Mouse (Mus musculus): ENCODE measurements around the gene Lonrf3. TPM values are rescaled to one million over a fixed set of nuclear protein-coding genes. Genes with fewer than 3 reads are reported as not detected.
A peak's percentile ranks its signal among the peaks of the same experiment; 100 is the strongest.

The Lonrf3 gene
- 0.46 and 0.74 TPM in 2 replicates for polyA plus RNA-seq (2014; fragmentation: Nextera tagmentation; extraction: Ambion mirVana)

DNA sequence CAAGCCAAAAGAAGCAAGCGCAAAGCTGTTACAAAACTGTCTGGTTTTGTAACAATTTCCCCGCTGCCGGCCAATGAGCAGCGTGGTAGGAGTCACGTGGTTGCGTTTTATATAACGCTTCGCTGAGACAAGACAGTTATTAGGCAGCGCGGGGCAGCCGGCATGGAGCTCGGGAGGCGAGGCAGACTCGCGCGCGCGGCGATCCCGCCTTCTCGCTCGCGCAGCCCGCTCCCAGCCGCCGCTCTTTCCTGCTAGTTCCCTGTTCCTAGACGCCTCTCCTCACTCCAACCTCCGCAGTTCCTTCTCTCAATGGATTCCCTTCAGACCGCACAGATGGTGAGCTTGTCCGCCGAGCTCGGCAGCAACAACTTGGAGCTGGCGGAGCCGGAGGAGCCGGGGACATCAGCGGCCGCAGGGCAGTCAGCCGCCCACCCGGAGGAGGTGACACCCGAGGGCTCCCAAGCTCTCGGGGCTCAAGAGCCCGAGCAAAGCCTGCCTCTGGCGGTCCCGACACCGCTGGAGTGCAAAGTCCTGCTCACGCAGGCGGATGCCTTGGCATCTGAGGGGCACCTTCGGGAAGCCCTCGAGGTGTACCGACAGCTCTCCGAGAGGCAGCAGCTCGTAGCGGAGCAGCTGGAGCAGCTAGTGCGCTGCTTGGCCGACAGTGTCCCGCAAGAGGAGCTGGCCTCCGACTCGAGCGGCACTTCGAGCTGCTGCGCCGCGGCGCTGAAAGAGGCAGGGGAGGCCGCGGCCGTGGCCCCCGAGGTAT lies at the start of gene Lonrf3:
TSS of gene Lonrf3 (plus strand) at position 83 of the 769 bp plus-strand sequence.
- H3K9me3 ChIP-seq (ENCODE audit: control insufficient read depth, low read depth, low read length) = no peaks in the 10 kb centered on the region
- 0 out of 2 replicates have a peak, but pooled peaks cover 4% of the 10 kb centered on the region for H3K27me3 ChIP-seq (ENCODE audit: control insufficient read depth, insufficient read depth, low read length)
- 25% methylated on average over 68 of the region's 68 CpGs for WGBS
- peak within 1 kb of the TSS; percentile 86 for H3K4me2 ChIP-seq (replicated peaks; ENCODE audit: low read depth, low read length)
- no peaks in the 10 kb centered on the region for H3K36me3 ChIP-seq (ENCODE audit: control insufficient read depth, insufficient read depth, low read length)
- ATAC-seq (ENCODE audit: insufficient number of reproducible peaks, insufficient read depth, low FRiP score, low read depth) = 0 out of 2 replicates have a peak, but pooled peaks have one; percentile 59
- 0 out of 2 replicates have a peak within 1 kb of the TSS, but pooled peaks have one; percentile 10 for H3K9ac ChIP-seq (replicated peaks; ENCODE audit: low read depth, low read length)
- H3K27ac ChIP-seq (ENCODE audit: low read length) = no peak within 1 kb of the TSS
- peak within 1 kb of the TSS; percentile 38 for H3K4me3 ChIP-seq (ENCODE audit: low read depth, low read length)
- no peaks in the 10 kb centered on the region for H3K4me1 ChIP-seq (ENCODE audit: control insufficient read depth, insufficient read depth, low read length)

DNA sequence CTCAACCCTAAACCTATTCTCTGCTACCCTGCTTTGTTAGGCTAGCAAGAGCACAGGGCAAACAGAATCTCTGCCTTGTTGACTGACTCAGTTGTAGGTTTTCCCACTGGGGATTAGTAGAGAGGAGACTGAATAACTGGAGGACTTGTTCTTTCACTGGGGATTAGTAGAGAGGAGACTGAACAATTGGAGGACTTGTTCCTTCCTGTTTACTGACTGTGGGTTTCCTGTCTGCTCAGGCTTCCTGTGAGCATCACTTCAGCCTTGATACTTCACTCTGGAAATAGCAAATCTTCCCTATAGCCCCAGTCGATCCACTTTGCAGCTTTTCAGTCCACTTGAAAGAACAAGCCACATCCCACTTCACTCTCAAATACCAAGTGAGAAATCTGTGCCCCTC lies 49.4 kb upstream of the Lonrf3 start:
- Histone ChIP-seq H3K9me3 (ENCODE audit: control insufficient read depth, low read depth, low read length) (no peaks in the 10 kb centered on the region), H3K27me3 (ENCODE audit: control insufficient read depth, insufficient read depth, low read length) (no peaks in the 10 kb centered on the region), H3K4me3 (ENCODE audit: low read depth, low read length) (no peak overlapping the region), H3K9ac (replicated peaks; ENCODE audit: low read depth, low read length) (no peak overlapping the region), H3K4me2 (replicated peaks; ENCODE audit: low read depth, low read length) (no peak overlapping the region), H3K36me3 (ENCODE audit: control insufficient read depth, insufficient read depth, low read length) (no peaks in the 10 kb centered on the region), H3K27ac (ENCODE audit: low read length) (no peak overlapping the region), H3K4me1 (ENCODE audit: control insufficient read depth, insufficient read depth, low read length) (no peaks in the 10 kb centered on the region)
- ATAC-seq (ENCODE audit: insufficient number of reproducible peaks, insufficient read depth, low FRiP score, low read depth) = no peak
- WGBS = 62% methylated on average over 1 of the region's 1 CpGs

DNA sequence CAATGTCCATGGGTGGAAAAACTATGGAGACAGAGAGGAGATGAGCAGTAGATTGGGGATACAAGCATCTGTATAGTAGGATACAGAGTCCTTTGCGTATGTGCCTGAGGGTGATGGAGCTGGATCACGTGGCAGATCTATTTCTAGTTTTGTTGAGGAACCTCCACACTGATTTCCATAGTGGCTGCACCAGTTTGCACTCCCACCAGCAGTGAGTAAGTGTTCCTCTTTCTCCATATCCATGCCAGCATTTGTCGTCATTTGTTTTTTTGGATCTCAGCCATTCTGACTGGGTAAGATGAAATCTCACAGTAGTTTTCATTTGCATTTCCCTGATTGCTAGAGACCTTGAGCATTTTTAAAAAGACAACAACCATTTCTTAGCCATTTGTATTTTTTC lies 16.7 kb upstream of the Lonrf3 start:
- no peak overlapping the region for H3K4me3 ChIP-seq (ENCODE audit: low read depth, low read length)
- H3K9ac ChIP-seq (replicated peaks; ENCODE audit: low read depth, low read length) = no peak overlapping the region
- H3K27ac ChIP-seq (ENCODE audit: low read length) = no peak overlapping the region
- WGBS = 82% methylated on average over 3 of the region's 3 CpGs
- no peak for ATAC-seq (ENCODE audit: insufficient number of reproducible peaks, insufficient read depth, low FRiP score, low read depth)
- H3K9me3 ChIP-seq (ENCODE audit: control insufficient read depth, low read depth, low read length) = no peaks in the 10 kb centered on the region
- no peaks in the 10 kb centered on the region for H3K4me1 ChIP-seq (ENCODE audit: control insufficient read depth, insufficient read depth, low read length)
- no peaks in the 10 kb centered on the region for H3K27me3 ChIP-seq (ENCODE audit: control insufficient read depth, insufficient read depth, low read length)
- no peak overlapping the region for H3K4me2 ChIP-seq (replicated peaks; ENCODE audit: low read depth, low read length)
- no peaks in the 10 kb centered on the region for H3K36me3 ChIP-seq (ENCODE audit: control insufficient read depth, insufficient read depth, low read length)

DNA sequence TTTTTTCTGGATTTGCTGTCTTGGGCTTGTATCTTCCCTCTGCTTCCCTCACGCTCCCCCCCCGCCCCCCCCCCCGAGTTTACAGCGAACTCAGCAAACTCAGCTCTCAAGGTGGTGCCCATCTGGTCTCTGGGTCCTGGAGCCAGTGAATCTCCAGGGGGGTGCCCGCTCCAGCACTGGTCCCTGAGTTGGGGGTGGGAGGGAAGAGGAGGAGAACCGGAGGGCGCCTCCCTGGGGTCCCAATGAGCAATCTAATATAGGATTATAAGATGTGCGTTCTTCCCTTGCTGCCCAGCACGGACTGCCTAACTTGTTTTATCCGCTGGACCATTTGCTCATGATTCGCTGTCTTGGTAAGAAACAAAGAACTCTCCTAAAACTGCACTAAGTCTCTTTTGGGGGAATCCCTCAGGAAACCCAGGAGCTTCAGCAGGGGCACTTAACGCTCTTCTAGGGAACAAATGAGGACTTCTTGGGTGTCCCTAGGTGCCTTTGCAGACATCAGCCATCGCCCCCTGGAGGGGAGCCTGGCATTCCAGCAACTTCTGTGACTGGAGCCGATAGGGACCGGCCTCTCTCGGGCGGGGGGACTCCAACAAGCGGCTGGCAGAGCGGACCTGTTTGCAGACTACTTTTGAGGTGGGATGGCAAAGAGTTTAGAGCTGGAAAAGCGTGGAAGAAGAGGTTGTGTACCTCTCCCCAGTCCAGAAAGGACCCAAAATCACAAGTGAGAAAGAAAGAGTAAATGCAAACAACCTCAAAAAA lies 480 bp upstream of the Lonrf3 start:
- H3K4me1 ChIP-seq (ENCODE audit: control insufficient read depth, insufficient read depth, low read length) = no peaks in the 10 kb centered on the region
- no peak overlapping the region for H3K27ac ChIP-seq (ENCODE audit: low read length)
- 25% methylated on average over 19 of the region's 20 CpGs for WGBS
- no peak for ATAC-seq (ENCODE audit: insufficient number of reproducible peaks, insufficient read depth, low FRiP score, low read depth)
- 0 out of 2 replicates have a peak, but pooled peaks cover 4% of the 10 kb centered on the region for H3K27me3 ChIP-seq (ENCODE audit: control insufficient read depth, insufficient read depth, low read length)
- peak overlapping the region; percentile 86 for H3K4me2 ChIP-seq (replicated peaks; ENCODE audit: low read depth, low read length)
- no peak overlapping the region for H3K9ac ChIP-seq (replicated peaks; ENCODE audit: low read depth, low read length)
- no peaks in the 10 kb centered on the region for H3K36me3 ChIP-seq (ENCODE audit: control insufficient read depth, insufficient read depth, low read length)
- H3K4me3 ChIP-seq (ENCODE audit: low read depth, low read length) = peak overlapping the region; percentile 38
- no peaks in the 10 kb centered on the region for H3K9me3 ChIP-seq (ENCODE audit: control insufficient read depth, low read depth, low read length)

DNA sequence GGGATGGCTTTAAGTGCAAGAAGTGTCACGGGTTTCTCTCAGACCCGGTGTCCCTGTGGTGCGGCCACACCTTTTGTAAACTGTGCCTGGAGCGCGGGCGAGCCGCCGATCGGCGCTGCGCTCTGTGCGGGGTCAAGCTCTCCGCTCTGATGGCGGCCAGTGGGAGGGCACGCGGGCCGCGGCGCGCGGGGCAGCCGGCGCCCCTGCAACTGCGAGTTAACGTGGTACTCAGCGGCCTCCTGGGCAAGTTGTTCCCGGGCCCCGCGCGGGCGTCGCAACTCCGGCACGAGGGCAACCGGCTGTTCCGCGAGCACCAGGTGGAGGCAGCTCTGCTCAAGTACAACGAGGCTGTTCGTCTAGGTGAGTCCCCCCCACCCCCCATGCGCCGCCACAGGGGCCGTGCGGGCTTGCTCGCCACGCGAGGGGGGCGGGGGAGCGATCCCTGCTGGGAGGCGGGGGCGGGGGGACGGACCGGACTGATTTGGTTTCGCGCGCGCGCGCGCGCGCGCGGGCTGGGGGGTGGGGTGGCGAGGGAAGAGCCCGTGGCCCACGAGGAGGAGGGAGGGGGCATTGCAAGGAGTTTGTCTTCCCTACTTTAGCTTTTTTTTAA lies 992 bp downstream of the Lonrf3 start:
- Histone ChIP-seq H3K27ac (ENCODE audit: low read length) (no peak overlapping the region), H3K4me2 (replicated peaks; ENCODE audit: low read depth, low read length) (peak overlapping the region; percentile 86), H3K4me3 (ENCODE audit: low read depth, low read length) (peak overlapping the region; percentile 38), H3K9ac (replicated peaks; ENCODE audit: low read depth, low read length) (0 out of 2 replicates have a peak overlapping the region, but pooled peaks have one; percentile 10), H3K27me3 (ENCODE audit: control insufficient read depth, insufficient read depth, low read length) (0 out of 2 replicates have a peak, but pooled peaks cover 4% of the 10 kb centered on the region), H3K4me1 (ENCODE audit: control insufficient read depth, insufficient read depth, low read length) (no peaks in the 10 kb centered on the region), H3K36me3 (ENCODE audit: control insufficient read depth, insufficient read depth, low read length) (no peaks in the 10 kb centered on the region), H3K9me3 (ENCODE audit: control insufficient read depth, low read depth, low read length) (no peaks in the 10 kb centered on the region)
- ATAC-seq (ENCODE audit: insufficient number of reproducible peaks, insufficient read depth, low FRiP score, low read depth) = no peak; the same call in 1 of the 2 replicates
- WGBS = 19% methylated on average over 35 of the region's 66 CpGs

DNA sequence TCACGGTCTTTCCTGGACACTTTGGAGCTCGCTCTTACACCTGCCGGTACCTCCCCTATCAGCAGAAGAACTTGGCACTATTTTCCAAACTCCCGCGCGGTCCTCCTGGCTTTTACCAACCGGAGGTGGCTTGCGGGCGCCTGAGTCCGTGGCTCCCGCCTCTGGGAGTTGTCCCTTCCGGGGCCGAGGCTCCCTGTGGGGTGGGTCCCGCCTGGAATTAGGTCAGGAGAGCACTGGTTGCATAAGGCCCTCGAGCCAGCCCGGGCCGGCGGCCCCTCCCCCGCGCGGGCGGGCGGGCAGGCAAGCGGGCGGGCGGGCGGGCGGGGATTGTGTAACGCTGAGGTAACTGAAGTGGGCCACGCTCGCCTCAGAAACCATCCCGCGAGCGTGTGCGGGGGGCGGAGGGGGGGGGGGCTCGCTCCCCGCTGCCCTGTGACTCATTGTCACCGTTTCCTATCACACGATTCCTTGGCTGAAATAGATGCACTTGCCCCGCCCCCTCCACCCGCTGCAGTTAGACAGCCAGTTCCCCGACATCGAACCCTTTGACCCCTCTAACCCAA lies 1.8 kb downstream of the Lonrf3 start:
- Histone ChIP-seq H3K9ac (replicated peaks; ENCODE audit: low read depth, low read length) (no peak overlapping the region), H3K36me3 (ENCODE audit: control insufficient read depth, insufficient read depth, low read length) (no peaks in the 10 kb centered on the region), H3K4me3 (ENCODE audit: low read depth, low read length) (peak overlapping the region; percentile 38), H3K4me1 (ENCODE audit: control insufficient read depth, insufficient read depth, low read length) (no peaks in the 10 kb centered on the region), H3K9me3 (ENCODE audit: control insufficient read depth, low read depth, low read length) (no peaks in the 10 kb centered on the region), H3K27ac (ENCODE audit: low read length) (no peak overlapping the region), H3K4me2 (replicated peaks; ENCODE audit: low read depth, low read length) (peak overlapping the region; percentile 86), H3K27me3 (ENCODE audit: control insufficient read depth, insufficient read depth, low read length) (0 out of 2 replicates have a peak, but pooled peaks cover 4% of the 10 kb centered on the region)
- ATAC-seq (ENCODE audit: insufficient number of reproducible peaks, insufficient read depth, low FRiP score, low read depth) = peak; percentile 66
- 19% methylated on average over 32 of the region's 44 CpGs for WGBS

DNA sequence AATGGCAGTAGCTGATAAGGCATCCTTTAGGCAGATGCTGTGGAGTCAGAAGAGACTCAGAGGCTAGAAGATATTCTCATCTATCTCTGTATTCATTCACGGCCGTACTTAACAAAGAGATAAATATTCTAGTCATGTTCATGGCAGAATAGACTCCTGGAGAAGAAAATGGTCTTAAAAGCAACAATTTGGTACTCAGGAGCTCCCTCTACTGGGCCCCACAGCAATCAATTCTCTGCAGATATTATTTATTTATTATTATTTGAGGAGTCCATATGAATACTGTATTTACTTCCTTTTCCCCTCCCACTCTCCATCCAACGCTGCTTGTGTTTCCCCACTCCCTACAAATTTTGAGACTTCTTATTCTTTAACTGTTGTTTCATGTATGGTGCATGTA lies 24.3 kb downstream of the Lonrf3 start:
- WGBS = 54% methylated on average over 3 of the region's 3 CpGs
- Histone ChIP-seq H3K4me1 (ENCODE audit: control insufficient read depth, insufficient read depth, low read length) (no peaks in the 10 kb centered on the region), H3K27ac (ENCODE audit: low read length) (no peak overlapping the region), H3K27me3 (ENCODE audit: control insufficient read depth, insufficient read depth, low read length) (no peaks in the 10 kb centered on the region), H3K9ac (replicated peaks; ENCODE audit: low read depth, low read length) (no peak overlapping the region), H3K36me3 (ENCODE audit: control insufficient read depth, insufficient read depth, low read length) (no peaks in the 10 kb centered on the region), H3K4me2 (replicated peaks; ENCODE audit: low read depth, low read length) (no peak overlapping the region), H3K9me3 (ENCODE audit: control insufficient read depth, low read depth, low read length) (no peaks in the 10 kb centered on the region), H3K4me3 (ENCODE audit: low read depth, low read length) (no peak overlapping the region)
- no peak for ATAC-seq (ENCODE audit: insufficient number of reproducible peaks, insufficient read depth, low FRiP score, low read depth)

DNA sequence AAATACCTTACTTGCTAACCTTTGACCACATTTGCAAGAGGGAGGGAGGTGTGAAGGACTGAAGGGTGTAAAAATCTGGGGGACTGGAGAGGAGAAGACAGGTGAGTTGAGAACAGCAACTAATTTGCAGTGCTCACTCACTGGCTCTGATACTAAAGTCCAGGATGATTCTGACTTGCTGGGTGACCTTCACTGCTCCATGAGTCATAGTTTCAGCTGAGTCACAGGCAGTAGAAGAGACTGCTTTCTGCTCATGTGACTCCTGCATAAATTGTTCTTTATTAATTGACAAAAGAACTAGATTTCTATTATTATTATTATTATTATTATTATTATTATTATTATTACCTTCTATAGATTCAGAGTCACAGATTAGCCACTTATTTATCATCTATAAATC lies 57.2 kb downstream of the Lonrf3 start:
- no peaks in the 10 kb centered on the region for H3K36me3 ChIP-seq (ENCODE audit: control insufficient read depth, insufficient read depth, low read length)
- H3K9ac ChIP-seq (replicated peaks; ENCODE audit: low read depth, low read length) = no peak overlapping the region
- no peak overlapping the region for H3K4me2 ChIP-seq (replicated peaks; ENCODE audit: low read depth, low read length)
- H3K4me3 ChIP-seq (ENCODE audit: low read depth, low read length) = no peak overlapping the region
- no peak overlapping the region for H3K27ac ChIP-seq (ENCODE audit: low read length)
- H3K9me3 ChIP-seq (ENCODE audit: control insufficient read depth, low read depth, low read length) = no peaks in the 10 kb centered on the region
- no peaks in the 10 kb centered on the region for H3K4me1 ChIP-seq (ENCODE audit: control insufficient read depth, insufficient read depth, low read length)
- no peaks in the 10 kb centered on the region for H3K27me3 ChIP-seq (ENCODE audit: control insufficient read depth, insufficient read depth, low read length)
- no peak for ATAC-seq (ENCODE audit: insufficient number of reproducible peaks, insufficient read depth, low FRiP score, low read depth)
